Comparison of ENCODE assay signal across 8 mouse cellular contexts in genomic region chr4:116151238-116151637, GRCm38 (mm10). TPM values are rescaled to one million over a fixed set of nuclear protein-coding genes. Genes with fewer than 3 reads are reported as not detected.
DNase-seq lines count a peak whose midpoint lies in the region; ATAC-seq and TF ChIP-seq lines count a peak whose summit lies in the region.

Gene Lurap1, minus strand, starts transcription at chr4:116151338.

- H3K27me3 ChIP-seq in kidney, adult 2 months (replicated peaks; ENCODE audit: control insufficient read depth, insufficient read depth, low read length) = no peaks in the 10 kb centered on the region
- H3K27me3 ChIP-seq in hindbrain, embryonic 15.5 days = no peaks in the 10 kb centered on the region

- H3K79me2 ChIP-seq in macrophage (ENCODE audit: inconsistent target) = peaks cover 7% of the 10 kb centered on the region; the same call in 1 of the 2 replicates

- no peak for DNase-seq in kidney, adult 2 months
- no peak for DNase-seq in kidney, postnatal 36 days
- no peak for DNase-seq in right cerebral cortex, postnatal 10 days (ENCODE audit: low spot score in 2 of 2)
- DNase-seq in cerebellum, adult 8-10 months = no peak
- DNase-seq in spleen, adult 18-20 months = no peak

- peak within 1 kb of the TSS; percentile 79 for H3K4me3 ChIP-seq in kidney, adult 2 months (ENCODE audit: insufficient read depth, low read depth, low read length)
- H3K4me3 ChIP-seq in brown adipose tissue, adult 24 weeks (ENCODE audit: insufficient read depth, low read depth, low read length) = peak within 1 kb of the TSS; percentile 92
- peak within 1 kb of the TSS; percentile 87 for H3K4me3 ChIP-seq in hindbrain, embryonic 15.5 days
- peak within 1 kb of the TSS; percentile 80 for H3K4me3 ChIP-seq in macrophage (ENCODE audit: inconsistent target)

- peaks cover 6% of the 10 kb centered on the region; the same call in 1 of the 2 replicates for H3K4me1 ChIP-seq in kidney, adult 2 months (ENCODE audit: control insufficient read depth, insufficient read depth, low read length)
- H3K4me1 ChIP-seq in brown adipose tissue, adult 24 weeks (ENCODE audit: control insufficient read depth, insufficient read depth, insufficient read length, low read length) = peaks cover 5% of the 10 kb centered on the region; the same call in 1 of the 2 replicates
- H3K4me1 ChIP-seq in hindbrain, embryonic 15.5 days (replicated peaks) = peaks cover 20% of the 10 kb centered on the region

- no peak for TF ChIP-seq POLR2A in kidney, adult 2 months (IDR thresholded peaks at IDR 0.05; ENCODE audit: low read depth, low read length)

- H3K4me2 ChIP-seq in hindbrain, embryonic 15.5 days = peak within 1 kb of the TSS; percentile 75

- H3K9ac ChIP-seq in hindbrain, embryonic 15.5 days = peak within 1 kb of the TSS; percentile 96

- no peak for TF ChIP-seq CTCF in kidney, adult 2 months (conservative IDR thresholded peaks at IDR 0.05; ENCODE audit: insufficient read depth, insufficient read length, low read depth, low read length)

- H3K9me3 ChIP-seq in hindbrain, embryonic 15.5 days = no peaks in the 10 kb centered on the region

- no peak for ATAC-seq in hindbrain, embryonic 15.5 days (ENCODE audit: low FRiP score, low read depth)

- H3K36me3 ChIP-seq in kidney, adult 2 months (ENCODE audit: control insufficient read depth, insufficient read depth, low read length) = no peaks in the 10 kb centered on the region; the same call in 1 of the 2 replicates
- peaks cover 38% of the 10 kb centered on the region for H3K36me3 ChIP-seq in hindbrain, embryonic 15.5 days
- peaks cover 39% of the 10 kb centered on the region for H3K36me3 ChIP-seq in macrophage (ENCODE audit: inconsistent target)

- WGBS in kidney, adult 2 months = 57% methylated on average over 6 of the region's 6 CpGs
- WGBS in hindbrain, embryonic 15.5 days = 80% methylated on average over 6 of the region's 6 CpGs
- WGBS in macrophage (ENCODE audit: missing documents) = 75% methylated on average over 6 of the region's 6 CpGs

- H3K27ac ChIP-seq in kidney, adult 2 months (ENCODE audit: insufficient read depth, low read depth, low read length) = peak within 1 kb of the TSS; percentile 95
- H3K27ac ChIP-seq in brown adipose tissue, adult 24 weeks (replicated peaks; ENCODE audit: low read depth, low read length) = peak within 1 kb of the TSS; percentile 88
- peak within 1 kb of the TSS; percentile 91 for H3K27ac ChIP-seq in hindbrain, embryonic 15.5 days (replicated peaks)
- H3K27ac ChIP-seq in macrophage = peak within 1 kb of the TSS; percentile 46

RNA-seq across cellular contexts. Expression of gene Lurap1, which starts in this region (rescaled TPM):
- 6.3 and 6.5 TPM in 2 replicates for polyA plus RNA-seq in kidney, adult 2 months (2012; rRNA removed)
- 17.5 and 22.9 TPM in 2 replicates for polyA plus RNA-seq in brown adipose tissue, adult 24 weeks (2012; ENCODE audit: insufficient read depth, insufficient read length, missing spikeins)
- 2.5 and 2.9 TPM in 2 replicates for polyA plus RNA-seq in hindbrain, embryonic 15.5 days (2015; fragmentation: Nextera tagmentation; extraction: Ambion mirVana)
- under 1 TPM in 17 of 26 experiments, not detected in 9; 0.12 to 0.67 (median 0.18) TPM for total RNA-seq in macrophage (2018; cell fraction: chromatin; rRNA removed)
- under 1 TPM in 19 of 26 experiments, not detected in 7; 0.03 to 0.24 (median 0.09) TPM for total RNA-seq in macrophage (2018; cell fraction: cytosol; rRNA removed)
- total RNA-seq in macrophage (2018; cell fraction: nucleus; rRNA removed) = under 1 TPM in 18 of 26 experiments, not detected in 8; 0.06 to 0.99 (median 0.16) TPM
- polyA plus RNA-seq in macrophage (2018) = 0.09 to 0.10 TPM in 2 of 3 replicates, not detected in the other
